Mouse (Mus musculus): ENCODE measurements around the gene Ranbp2.

DNA sequence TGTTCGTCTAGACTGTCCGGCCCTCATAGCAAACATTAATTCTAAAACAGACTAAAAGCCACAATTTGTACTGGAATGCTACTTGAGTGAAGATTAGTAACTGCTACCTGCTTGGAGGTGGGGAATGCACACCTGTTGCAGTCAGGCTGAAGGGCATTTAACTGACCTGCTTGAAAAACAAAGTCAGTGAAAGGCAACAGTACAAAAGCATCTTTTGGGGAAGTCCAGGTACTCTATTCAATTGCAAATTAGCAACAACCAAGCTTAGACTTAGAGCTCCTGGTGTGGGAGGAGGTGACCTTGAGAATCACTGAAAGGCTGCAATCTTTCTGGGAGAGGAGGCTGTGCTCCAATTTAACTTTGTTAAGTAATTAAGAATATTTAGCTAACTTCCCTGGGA lies 85.5 kb downstream of the Ranbp2 start:
- TF ChIP-seq ZC3H11A (IDR thresholded peaks at IDR 0.05; ENCODE audit: low read depth, low read length) (no peak), MAX (IDR thresholded peaks at IDR 0.05; ENCODE audit: low read length) (no peak), CTCF (conservative IDR thresholded peaks at IDR 0.05 in 1 of 2, IDR thresholded peaks at IDR 0.05 in 1 of 2; ENCODE audit: low read depth in 2 of 2, low read length in 2 of 2) (no peak), MAZ (IDR thresholded peaks at IDR 0.05; ENCODE audit: low read depth, low read length) (no peak), CHD1 (IDR thresholded peaks at IDR 0.05; ENCODE audit: low read depth, low read length) (no peak), USF2 (conservative IDR thresholded peaks at IDR 0.05; ENCODE audit: low read depth, low read length) (no peak), KAT2A (IDR thresholded peaks at IDR 0.05; ENCODE audit: insufficient replicate concordance, low read length) (no peak)
